Mouse (Mus musculus) ovary, postnatal 14 days (tissue): ENCODE measurements at regions not wholly inside any gene's neighbourhood (a gene's known extent, or its start where the extent isn't known, plus 50 kb on each side); places are given as distances from the start of the nearest gene placed in this dataset.

Source experiments
- DNase-seq: peaks from one replicate; pipeline ENCODE4 v3.0.0; 2022; ENCODE audit warnings: low spot score

GRCm38 (mm10) chr1:73857497-73857896 lies 266.8 kb downstream of the Tns1 start:
- DNase-seq = no peak

GRCm38 (mm10) chr1:73856811-73857210 lies 267.4 kb downstream of the Tns1 start:
- DNase-seq = no peak

- no peak for DNase-seq
Measured at GRCm38 (mm10) chr1:73855306-73855705, 268.9 kb downstream of the Tns1 start.

GRCm38 (mm10) chr1:73853851-73854250 lies 270.4 kb downstream of the Tns1 start:
- DNase-seq = no peak

GRCm38 (mm10) chr1:73850173-73851014 lies 273.9 kb downstream of the Tns1 start:
- peak; percentile 11 for DNase-seq

- DNase-seq = no peak
Measured at GRCm38 (mm10) chr1:73848370-73848769, 275.9 kb downstream of the Tns1 start.

- no peak for DNase-seq
Measured at GRCm38 (mm10) chr1:73847126-73847525, 277.1 kb downstream of the Tns1 start.

- DNase-seq = no peak
Measured at GRCm38 (mm10) chr1:73845115-73845514, 279.1 kb downstream of the Tns1 start.

GRCm38 (mm10) chr1:73844574-73844973 lies 279.7 kb downstream of the Tns1 start:
- DNase-seq = no peak

GRCm38 (mm10) chr1:73839351-73839750 lies 284.9 kb downstream of the Tns1 start:
- no peak for DNase-seq

- DNase-seq = no peak
Measured at GRCm38 (mm10) chr1:73836680-73837079, 287.6 kb downstream of the Tns1 start.

- no peak for DNase-seq
Measured at GRCm38 (mm10) chr1:73834566-73834965, 289.7 kb downstream of the Tns1 start.

- no peak for DNase-seq
Measured at GRCm38 (mm10) chr1:73830486-73831132, 293.6 kb downstream of the Tns1 start.

- DNase-seq = no peak
Measured at GRCm38 (mm10) chr1:73828996-73829395, 295.3 kb downstream of the Tns1 start.

- peak; percentile 94 for DNase-seq
Measured at GRCm38 (mm10) chr1:73826243-73826930, 297.9 kb downstream of the Tns1 start.

GRCm38 (mm10) chr1:73824406-73825184 lies 299.7 kb downstream of the Tns1 start:
- DNase-seq = no peak

- DNase-seq = no peak
Measured at GRCm38 (mm10) chr1:73823726-73824125, 300.5 kb downstream of the Tns1 start.

GRCm38 (mm10) chr1:73822616-73823015 lies 301.6 kb downstream of the Tns1 start:
- no peak for DNase-seq

- DNase-seq = no peak
Measured at GRCm38 (mm10) chr1:73820701-73821100, 303.5 kb downstream of the Tns1 start.

GRCm38 (mm10) chr1:73807206-73807605 lies 317.0 kb downstream of the Tns1 start:
- no peak for DNase-seq

- DNase-seq = no peak
Measured at GRCm38 (mm10) chr1:73805156-73805555, 319.1 kb downstream of the Tns1 start.

GRCm38 (mm10) chr1:73799996-73800395 lies 324.3 kb downstream of the Tns1 start:
- DNase-seq = no peak
